20 mouse cellular contexts compared by ENCODE assay signal in the genomic region with DNA sequence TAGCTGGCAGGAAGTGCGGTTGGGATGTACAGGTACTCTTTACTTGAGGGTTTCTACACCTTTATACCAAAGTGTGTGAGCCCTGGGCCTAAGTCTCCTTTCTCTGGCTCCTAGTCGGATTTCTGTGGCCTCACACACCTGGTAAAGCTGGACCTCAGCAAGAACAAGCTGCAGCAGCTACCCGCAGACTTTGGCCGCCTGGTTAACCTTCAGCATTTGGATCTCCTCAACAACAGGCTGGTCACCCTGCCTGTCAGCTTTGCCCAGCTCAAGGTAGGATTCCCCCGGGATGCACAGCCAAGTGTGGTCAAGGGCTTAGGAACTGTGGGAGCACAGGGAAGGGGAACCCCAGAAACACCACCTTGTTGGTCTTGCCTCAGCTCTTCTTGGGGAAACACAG. TPM values are rescaled to one million over a fixed set of nuclear protein-coding genes. Genes with fewer than 3 reads are reported as not detected.
A peak's percentile ranks its signal among the peaks of the same experiment; 100 is the strongest.
DNase-seq lines count a peak whose midpoint lies in the region; ATAC-seq and TF ChIP-seq lines count a peak whose summit lies in the region.
"Had no signal": no experiment of that assay in that cellular context is flagged by ENCODE, and none has a peak within 500 bp of the region (broad histone marks: within the 10 kb centered on the region; RNA-seq: fewer than 3 reads in every experiment).

No protein-coding gene starts in this region.

- no peak overlapping the region for H3K9ac ChIP-seq in kidney, embryonic 14.5 days (ENCODE audit: low read depth, low read length)
- H3K9ac ChIP-seq: embryonic facial prominence, embryonic 12.5 days; forebrain, embryonic 15.5 days; hindbrain, embryonic 12.5 days had no signal

- peak overlapping the region; percentile 28 for H3K27ac ChIP-seq in kidney, adult 2 months (ENCODE audit: insufficient read depth, low read depth, low read length)
- H3K27ac ChIP-seq in kidney, embryonic 14.5 days (ENCODE audit: low read depth, low read length): no peak overlapping the region
- H3K27ac ChIP-seq: embryonic facial prominence, embryonic 12.5 days; forebrain, embryonic 15.5 days; hindbrain, embryonic 12.5 days had no signal

- no peak overlapping the region for H3K4me2 ChIP-seq in kidney, embryonic 14.5 days (replicated peaks; ENCODE audit: low read depth, low read length)
- H3K4me2 ChIP-seq: embryonic facial prominence, embryonic 12.5 days; forebrain, embryonic 15.5 days; hindbrain, embryonic 12.5 days had no signal

- H3K27me3 ChIP-seq in kidney, adult 2 months (replicated peaks; ENCODE audit: control insufficient read depth, insufficient read depth, low read length): no peaks in the 10 kb centered on the region
- H3K27me3 ChIP-seq in kidney, embryonic 14.5 days (ENCODE audit: control insufficient read depth, insufficient read depth, low read length): no peaks in the 10 kb centered on the region
- H3K27me3 ChIP-seq: embryonic facial prominence, embryonic 12.5 days; forebrain, embryonic 15.5 days; hindbrain, embryonic 12.5 days had no signal

- DNase-seq in kidney, adult 2 months: peak; percentile 88
- DNase-seq in kidney, adult 8-10 months: peak; percentile 69 to 73
- DNase-seq in kidney, adult 9 months: peak; percentile 83
- peak; percentile 76 to 79 for DNase-seq in kidney, postnatal 36 days
- DNase-seq in embryo, embryonic 11 days: no peak
- DNase-seq in adrenal gland, postnatal 4 days (ENCODE audit: low spot score in 2 of 2): no peak
- DNase-seq: adrenal gland, adult 8-10 months; adrenal gland, postnatal 36 days; cerebellum, adult 11 months; cerebellum, adult 8-10 months; cerebellum, postnatal 14 days; gastrocnemius, postnatal 36 days; heart, adult 11 months; heart, postnatal 10 days; heart, postnatal 4 days had no signal

- no peak for ATAC-seq in kidney, embryonic 14.5 days (ENCODE audit: low FRiP score, low TSS enrichment)
- ATAC-seq: forebrain, embryonic 15.5 days had no signal

- no peak for TF ChIP-seq POLR2A in kidney, adult 2 months (IDR thresholded peaks at IDR 0.05; ENCODE audit: low read depth, low read length)

- WGBS in kidney, adult 2 months: 72% methylated on average over 5 of the region's 5 CpGs
- WGBS in kidney, embryonic 14.5 days: 89% methylated on average over 5 of the region's 5 CpGs

- no peak for TF ChIP-seq CTCF in kidney, adult 2 months (conservative IDR thresholded peaks at IDR 0.05; ENCODE audit: insufficient read depth, insufficient read length, low read depth, low read length)

- H3K4me1 ChIP-seq in kidney, adult 2 months (ENCODE audit: control insufficient read depth, insufficient read depth, low read length): peaks cover 11% of the 10 kb centered on the region; the same call in 1 of the 2 replicates
- peaks cover 8% of the 10 kb centered on the region for H3K4me1 ChIP-seq in kidney, embryonic 14.5 days (ENCODE audit: control insufficient read depth, insufficient read depth, low read length)

- no peak overlapping the region for H3K4me3 ChIP-seq in kidney, adult 2 months (ENCODE audit: insufficient read depth, low read depth, low read length)
- H3K4me3 ChIP-seq in kidney, embryonic 14.5 days (ENCODE audit: low read length): no peak overlapping the region
- H3K4me3 ChIP-seq: embryonic facial prominence, embryonic 12.5 days; forebrain, embryonic 15.5 days; hindbrain, embryonic 12.5 days had no signal

- H3K9me3 ChIP-seq in kidney, embryonic 14.5 days (ENCODE audit: control insufficient read depth, low read length): no peaks in the 10 kb centered on the region
- H3K9me3 ChIP-seq: embryonic facial prominence, embryonic 12.5 days; forebrain, embryonic 15.5 days; hindbrain, embryonic 12.5 days had no signal

- H3K36me3 ChIP-seq in kidney, adult 2 months (ENCODE audit: control insufficient read depth, insufficient read depth, low read length): peaks cover 2% of the 10 kb centered on the region
- H3K36me3 ChIP-seq in kidney, embryonic 14.5 days (ENCODE audit: control insufficient read depth, insufficient read depth, low read length): peaks cover 78% of the 10 kb centered on the region

RNA-seq across cellular contexts. Expression of gene Lrrc59, which starts 4.9 kb away (rescaled TPM):
- polyA plus RNA-seq in kidney, adult 2 months (2012; rRNA removed): 43.4 and 43.6 TPM in 2 replicates
- 118 and 197 TPM in 2 replicates for polyA plus RNA-seq in kidney, embryonic 14.5 days (2014; fragmentation: Nextera tagmentation; extraction: Ambion mirVana)
- total RNA-seq in adrenal gland, postnatal 4 days (2021): 100 to 1,000 TPM; 122 to 126 TPM

RNA-seq across cellular contexts. Expression of gene Mrpl27, which starts 19.1 kb away (rescaled TPM):
- 92.0 and 121 TPM in 2 replicates for polyA plus RNA-seq in kidney, adult 2 months (2012; rRNA removed)
- polyA plus RNA-seq in kidney, embryonic 14.5 days (2014; fragmentation: Nextera tagmentation; extraction: Ambion mirVana): 154 and 193 TPM in 2 replicates
- total RNA-seq in adrenal gland, postnatal 4 days (2021): 10 to 100 TPM; 79.8 to 88.5 TPM

RNA-seq across cellular contexts. Expression of gene Eme1, which starts 19.3 kb away (rescaled TPM):
- polyA plus RNA-seq in kidney, adult 2 months (2012; rRNA removed): 0.13 and 0.22 TPM in 2 replicates
- 29.9 and 33.6 TPM in 2 replicates for polyA plus RNA-seq in kidney, embryonic 14.5 days (2014; fragmentation: Nextera tagmentation; extraction: Ambion mirVana)
- total RNA-seq in adrenal gland, postnatal 4 days (2021): 1 to 10 TPM; 5.3 to 6.1 TPM
- total RNA-seq: gastrocnemius, adult 8-10 months had no signal

RNA-seq across cellular contexts. Expression of gene Acsf2, which starts 32.8 kb away (rescaled TPM):
- polyA plus RNA-seq in kidney, adult 2 months (2012; rRNA removed): 29.6 and 36.2 TPM in 2 replicates
- polyA plus RNA-seq in kidney, embryonic 14.5 days (2014; fragmentation: Nextera tagmentation; extraction: Ambion mirVana): 9.1 and 11.5 TPM in 2 replicates
- 10 to 100 TPM; 59.1 to 67.3 TPM for total RNA-seq in adrenal gland, postnatal 4 days (2021)

RNA-seq across cellular contexts. Expression of gene Xylt2, which starts 42.9 kb away (rescaled TPM):
- 21.3 and 26.6 TPM in 2 replicates for polyA plus RNA-seq in kidney, adult 2 months (2012; rRNA removed)
- polyA plus RNA-seq in kidney, embryonic 14.5 days (2014; fragmentation: Nextera tagmentation; extraction: Ambion mirVana): 16.8 and 18.5 TPM in 2 replicates
- total RNA-seq in adrenal gland, postnatal 4 days (2021): 10 to 100 TPM; 30.3 to 32.7 TPM

Comparison
In these comparisons a context has a peak if more than half of its experiments do, and no peak if none do; other contexts are left out.
1. RNA of gene Eme1, which starts 19.3 kb away (polyA plus RNA-seq): 29.9 to 33.6 TPM in kidney, embryonic 14.5 days; 0.13 to 0.22 TPM in kidney, adult 2 months; every median in the first group is over 10 times any median in the second.
2. DNase-seq: peak in kidney, adult 2 months (single experiment), kidney, adult 8-10 months (2 of 2), kidney, adult 9 months (single experiment) and kidney, postnatal 36 days (2 of 2); none in embryo, embryonic 11 days (single experiment) and adrenal gland, postnatal 4 days (0 of 2).